Mouse (Mus musculus): ENCODE data around the gene Rbp1.

GRCm38 (mm10) chr9:98409137-98409536 lies 13.6 kb upstream of the Rbp1 start:
- TF ChIP-seq CTCF (IDR thresholded peaks at IDR 0.05; ENCODE audit: borderline replicate concordance, control insufficient read depth, extremely low read depth, insufficient read depth, low read length, poor library complexity) (peak; percentile 66; the same call in 1 of the 2 replicates), POLR2A (IDR thresholded peaks at IDR 0.05; ENCODE audit: control insufficient read depth, extremely low read depth, insufficient read depth, low read length, poor library complexity) (no peak)

Data from thymus, adult 2 months (tissue).